Mouse (Mus musculus) spleen, embryonic (tissue): Measurements from ENCODE around the gene Agpat2.

Source experiments
- CTCF ChIA-PET: fragments of 350-600 bp; sonication (Branson Sonifier 250); formaldehyde crosslinking; loops from one replicate; lab custom pipeline; 2022; lab: Charles Lee

The Agpat2 gene

DNA sequence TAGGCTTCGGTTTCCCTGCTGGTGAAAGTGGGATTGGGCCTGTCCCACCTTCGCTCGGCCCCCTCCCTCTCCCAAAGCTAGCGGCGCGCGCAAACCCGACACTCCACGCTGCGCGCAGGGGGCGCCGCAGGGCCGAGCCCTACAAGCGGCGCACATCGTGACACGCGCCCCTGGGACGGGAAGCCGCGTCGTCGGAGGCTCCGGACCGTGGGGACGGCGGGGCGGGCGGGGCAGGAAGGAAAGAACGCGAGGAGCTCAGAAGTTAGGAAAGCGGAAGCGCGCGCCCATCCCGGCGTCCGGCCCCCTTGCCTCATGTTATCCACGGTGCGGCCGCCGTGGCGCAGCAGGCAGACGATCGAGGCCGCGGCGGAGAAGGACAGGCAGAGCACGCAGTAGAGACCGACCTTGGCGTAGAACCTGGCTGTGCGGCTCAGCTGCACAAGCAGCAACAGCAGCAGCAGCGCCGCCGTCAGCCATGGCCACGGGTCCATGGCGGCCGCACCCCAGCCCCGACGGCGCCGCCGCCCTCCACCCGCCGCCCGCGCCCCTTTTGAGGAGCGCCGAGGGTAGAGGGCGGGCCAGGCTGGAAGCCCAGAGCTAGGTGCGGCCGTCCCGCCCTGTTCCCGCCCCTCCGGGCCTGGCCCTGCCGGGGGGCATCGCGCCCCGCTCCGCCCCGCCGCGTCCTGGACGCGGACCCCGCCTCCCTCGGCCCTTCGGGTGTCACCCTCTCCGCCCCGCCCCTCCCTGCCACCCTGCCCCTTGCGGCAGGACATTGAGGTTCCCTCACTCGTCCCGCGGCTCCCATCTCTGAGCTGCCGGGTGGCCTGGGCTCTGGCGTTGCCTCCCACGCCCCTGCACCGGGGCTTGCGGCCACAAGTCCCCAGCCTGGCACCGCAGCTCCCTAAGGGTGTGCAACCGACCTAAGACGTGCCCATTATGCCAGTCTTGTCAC lies at the start of gene Agpat2:
Agpat2 (minus strand) TSS at position 698 of the 952 bp plus-strand sequence.
- CTCF ChIA-PET = interaction anchor here (0.5 kb wide), 1 partner anchor 870 kb away, joined by 3 read pairs; no protein-coding TSS in a partner anchor

DNA sequence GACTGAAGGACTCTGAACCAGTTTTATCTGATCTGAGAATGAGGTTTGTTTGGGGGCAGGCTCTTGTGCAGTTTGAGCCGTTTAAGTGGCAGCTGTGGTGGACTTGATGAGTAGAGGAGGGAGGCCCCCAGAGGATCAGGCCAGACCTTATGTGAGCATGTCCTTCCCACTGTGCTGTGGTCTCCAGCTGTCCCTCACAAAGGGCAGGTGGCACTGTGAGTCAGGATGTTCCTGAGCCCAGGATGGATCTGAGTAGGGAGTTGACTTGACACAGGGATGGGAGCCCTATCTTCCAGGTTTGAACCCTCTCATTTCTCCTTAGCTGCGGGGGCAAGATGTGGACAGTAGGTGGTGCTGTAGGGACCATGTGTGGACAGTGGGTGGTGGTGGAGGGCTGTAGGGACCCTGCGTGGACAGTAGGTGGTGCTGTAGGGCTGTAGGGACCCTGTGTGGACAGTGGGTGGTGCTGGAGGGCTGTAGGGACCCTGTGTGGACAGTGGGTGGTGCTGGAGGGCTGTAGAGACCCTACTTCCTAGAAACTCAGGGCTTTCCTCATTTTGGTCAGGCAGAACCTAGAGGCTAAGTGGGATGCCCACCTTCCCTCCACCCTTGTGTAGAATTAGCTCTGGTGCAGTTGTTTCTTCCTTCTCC lies 42.6 kb upstream of the Agpat2 start:
- CTCF ChIA-PET = interaction anchor here (0.6 to 0.9 kb wide), 2 partner anchors 11 to 198 kb away, joined by 3 to 13 read pairs; no protein-coding TSS in a partner anchor

DNA sequence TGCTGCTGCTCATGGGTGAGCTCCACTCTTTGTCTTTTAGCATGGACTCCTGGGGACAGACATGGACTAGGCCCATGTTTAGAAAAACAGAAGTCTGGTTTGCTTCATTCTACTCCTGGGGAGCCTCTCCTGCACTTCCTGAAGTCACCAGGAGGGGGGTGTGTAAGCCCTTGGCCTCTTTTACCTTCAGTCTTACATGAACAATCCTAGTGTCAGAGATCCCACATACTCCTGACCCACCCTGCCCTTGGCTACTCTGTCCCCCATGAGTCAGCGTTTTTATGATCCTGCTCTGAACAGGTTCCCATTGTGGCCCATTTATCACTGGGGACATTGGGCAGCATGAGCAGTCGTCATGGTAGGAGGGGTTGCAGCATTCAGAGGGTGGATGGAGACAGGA lies 39.7 kb upstream of the Agpat2 start:
- CTCF ChIA-PET = interaction anchor here (0.6 kb wide), 1 partner anchor 105 kb away, joined by 3 read pairs; no protein-coding TSS in a partner anchor

DNA sequence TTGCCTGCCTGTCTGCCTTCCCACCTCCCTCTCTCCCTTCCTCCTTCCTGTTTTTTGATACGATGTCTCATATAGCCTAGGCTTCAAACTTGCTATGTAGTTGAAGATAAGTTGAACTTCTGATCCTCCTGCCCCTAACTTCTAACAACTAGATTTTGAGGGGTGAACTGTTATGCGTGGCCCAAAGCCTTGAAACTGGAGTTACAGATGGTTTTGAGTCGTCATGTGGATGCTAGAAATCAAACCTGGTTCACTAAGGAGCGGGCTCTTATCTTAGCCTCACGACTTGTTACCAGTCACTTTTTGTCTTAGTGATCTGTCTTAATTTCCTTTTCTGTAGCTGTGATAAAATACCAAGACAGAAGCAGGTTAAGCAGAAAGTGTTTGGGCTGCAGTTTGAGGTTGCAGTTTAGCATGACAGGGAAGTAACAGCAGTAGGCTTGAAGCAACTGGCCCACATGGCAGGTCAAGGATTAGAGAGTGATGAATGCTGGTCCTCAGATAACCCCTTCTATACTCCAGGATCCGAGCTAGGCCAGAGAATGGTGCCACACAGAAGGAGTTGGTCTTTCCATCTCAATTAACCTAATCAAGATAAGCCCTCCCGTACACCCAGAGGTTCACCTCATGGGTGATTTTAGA lies 36.9 kb upstream of the Agpat2 start:
- CTCF ChIA-PET = no interaction called here

DNA sequence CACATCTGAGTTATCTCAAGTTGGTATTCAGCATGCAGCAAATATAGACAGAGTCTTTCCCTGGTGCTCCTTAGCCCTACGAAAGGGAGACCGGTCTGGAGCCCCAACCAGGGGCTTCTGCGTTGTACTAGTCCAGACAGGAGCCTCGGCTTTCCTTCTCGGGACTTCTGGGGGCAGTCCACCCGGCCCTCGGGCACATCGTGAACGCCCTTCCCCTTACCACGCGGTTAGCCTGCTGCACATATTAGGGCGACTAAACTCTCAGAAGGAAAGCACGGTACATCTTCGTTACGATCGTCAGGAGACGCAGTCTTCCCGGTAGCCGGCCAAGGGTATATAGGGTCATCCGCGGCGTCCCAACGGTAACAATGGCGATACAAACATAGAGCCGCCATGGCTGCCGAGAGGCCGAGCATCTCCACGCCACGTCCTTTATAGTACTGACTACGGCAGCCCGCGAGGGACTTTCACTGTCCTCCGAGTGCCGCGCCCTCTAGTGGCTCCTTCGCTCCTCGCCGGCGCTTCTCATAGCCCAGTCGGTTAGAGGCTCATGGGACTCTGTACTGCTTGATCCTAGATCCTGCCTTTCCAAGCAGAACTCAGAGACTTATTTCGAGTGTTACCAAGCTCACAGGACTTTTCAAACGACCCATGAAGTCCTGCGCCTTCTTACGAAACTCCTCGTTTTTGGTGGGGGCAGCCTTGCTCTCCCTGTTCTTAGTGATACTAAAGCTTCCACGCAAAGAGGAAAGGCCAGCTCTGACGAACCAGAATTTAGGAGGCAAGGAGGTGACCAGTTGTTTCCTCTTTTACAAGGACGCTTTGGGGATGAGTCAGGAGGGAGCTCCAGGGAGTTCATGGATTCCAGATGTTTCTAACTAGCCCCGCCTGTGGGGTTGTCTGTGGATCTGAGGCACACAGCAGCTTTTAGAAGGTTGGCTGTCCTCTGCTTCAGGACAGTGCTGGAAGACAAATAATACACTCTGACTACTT lies 35.9 kb upstream of the Agpat2 start:
- CTCF ChIA-PET = no interaction called here

DNA sequence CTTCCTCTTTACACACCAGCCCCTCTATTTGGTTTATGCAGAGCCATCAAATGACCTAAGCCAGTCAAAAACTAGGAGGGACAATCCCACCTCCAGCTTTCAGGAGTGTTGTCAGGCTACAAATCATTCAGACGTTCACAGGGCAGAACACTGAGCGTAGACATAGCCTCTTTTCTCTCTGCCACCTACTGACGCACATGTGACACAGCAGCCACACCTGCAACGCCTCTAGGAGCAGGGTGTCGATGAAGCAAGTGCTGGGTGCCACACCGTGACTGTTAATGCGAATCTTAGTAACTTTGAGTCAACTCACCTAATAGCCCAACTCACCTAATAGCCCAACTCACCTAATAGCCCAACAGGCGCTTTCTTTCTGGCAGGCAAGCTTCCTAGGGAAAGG lies 34.9 kb upstream of the Agpat2 start:
- CTCF ChIA-PET = interaction anchor here (0.5 kb wide), 1 partner anchor 221 kb away, joined by 5 read pairs; no protein-coding TSS in a partner anchor

DNA sequence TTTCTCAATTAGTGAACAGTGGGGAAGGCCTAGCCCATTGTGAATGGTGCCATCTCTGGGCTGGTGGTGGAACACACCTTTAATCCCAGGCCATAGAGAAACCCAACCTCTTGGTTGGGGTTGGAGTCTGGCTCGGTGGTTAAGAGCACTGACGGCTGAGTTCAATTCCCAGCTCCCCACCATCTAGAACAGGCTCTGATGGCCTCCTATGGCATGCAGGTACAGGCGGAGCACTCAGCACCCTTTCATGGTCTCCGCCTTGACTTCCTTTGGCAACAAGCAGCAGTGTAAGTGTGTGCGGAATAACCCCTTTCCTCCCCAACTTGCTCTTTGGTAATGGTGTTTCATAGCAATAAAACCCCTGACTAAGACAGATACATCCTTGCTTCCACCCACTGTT lies 34.4 kb upstream of the Agpat2 start:
- CTCF ChIA-PET = interaction anchor here (0.5 kb wide), 1 partner anchor 221 kb away, joined by 5 read pairs; no protein-coding TSS in a partner anchor

DNA sequence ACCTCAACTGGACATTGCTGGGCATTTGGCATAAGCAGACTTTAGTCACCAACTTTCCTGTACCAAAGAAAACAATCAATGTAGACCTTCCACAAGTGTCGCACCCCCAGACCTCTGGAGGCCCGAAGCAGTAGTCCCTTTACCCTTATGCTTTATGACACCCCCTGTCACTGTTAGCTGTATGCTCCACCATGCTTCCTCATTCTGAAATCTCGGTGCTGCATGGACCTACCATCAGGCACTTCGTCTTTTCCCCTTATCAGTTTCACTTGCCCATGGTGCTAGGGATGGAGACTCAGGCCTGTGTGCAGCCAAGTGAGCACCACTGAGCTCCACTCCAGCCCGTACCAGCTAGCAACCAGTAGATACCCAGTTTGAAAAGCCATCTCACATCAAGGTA lies 33.8 kb upstream of the Agpat2 start:
- CTCF ChIA-PET = no interaction called here

DNA sequence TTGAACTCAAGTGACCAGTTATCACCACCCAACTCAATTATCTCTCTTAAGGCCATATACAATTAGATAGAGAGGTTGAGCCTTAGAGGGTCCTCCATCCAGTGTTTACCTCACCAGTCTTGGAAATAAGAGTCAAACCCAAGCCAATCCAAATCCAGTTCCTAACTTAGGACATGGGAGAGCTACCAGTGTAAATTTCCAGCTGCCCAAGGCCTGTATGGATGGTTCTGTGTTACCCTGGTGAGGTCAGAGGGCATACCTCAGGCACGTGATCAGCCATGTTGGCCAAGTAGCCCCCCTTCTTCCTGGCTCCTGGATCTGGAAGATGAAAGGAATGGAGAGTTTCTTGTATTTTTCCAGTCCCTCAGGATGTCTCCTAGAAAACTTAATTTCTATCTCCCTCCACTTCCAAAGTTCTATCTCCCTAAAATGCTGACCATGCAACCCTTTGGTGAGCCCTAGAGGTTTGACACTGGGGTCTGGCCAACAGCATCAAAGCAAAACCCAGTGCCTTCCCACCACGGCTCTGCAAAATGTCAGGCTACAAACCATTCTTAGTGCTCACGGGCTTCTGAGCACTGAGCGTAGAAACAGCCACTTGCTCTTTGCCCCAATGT lies 33.2 kb upstream of the Agpat2 start:
- CTCF ChIA-PET = no interaction called here

DNA sequence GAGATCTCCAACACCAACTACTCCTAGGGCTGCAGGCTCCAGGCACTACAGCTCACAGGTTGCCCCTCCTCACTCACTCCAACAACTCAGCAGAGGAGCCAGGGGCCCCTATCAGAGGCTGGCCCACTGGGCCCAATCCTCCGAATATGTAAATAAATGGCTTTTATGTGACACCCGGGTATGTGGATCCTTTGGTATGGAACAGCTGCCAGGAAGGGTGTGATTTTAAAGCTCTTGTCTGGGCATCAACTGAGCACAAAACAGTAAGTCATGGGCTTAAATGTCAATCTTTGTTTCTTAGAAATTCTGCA lies 32.1 kb upstream of the Agpat2 start:
- CTCF ChIA-PET = interaction anchor here (1.0 to 1.3 kb wide), 2 partner anchors 11 to 24 kb away, joined by 4 to 13 read pairs; no protein-coding TSS in a partner anchor

DNA sequence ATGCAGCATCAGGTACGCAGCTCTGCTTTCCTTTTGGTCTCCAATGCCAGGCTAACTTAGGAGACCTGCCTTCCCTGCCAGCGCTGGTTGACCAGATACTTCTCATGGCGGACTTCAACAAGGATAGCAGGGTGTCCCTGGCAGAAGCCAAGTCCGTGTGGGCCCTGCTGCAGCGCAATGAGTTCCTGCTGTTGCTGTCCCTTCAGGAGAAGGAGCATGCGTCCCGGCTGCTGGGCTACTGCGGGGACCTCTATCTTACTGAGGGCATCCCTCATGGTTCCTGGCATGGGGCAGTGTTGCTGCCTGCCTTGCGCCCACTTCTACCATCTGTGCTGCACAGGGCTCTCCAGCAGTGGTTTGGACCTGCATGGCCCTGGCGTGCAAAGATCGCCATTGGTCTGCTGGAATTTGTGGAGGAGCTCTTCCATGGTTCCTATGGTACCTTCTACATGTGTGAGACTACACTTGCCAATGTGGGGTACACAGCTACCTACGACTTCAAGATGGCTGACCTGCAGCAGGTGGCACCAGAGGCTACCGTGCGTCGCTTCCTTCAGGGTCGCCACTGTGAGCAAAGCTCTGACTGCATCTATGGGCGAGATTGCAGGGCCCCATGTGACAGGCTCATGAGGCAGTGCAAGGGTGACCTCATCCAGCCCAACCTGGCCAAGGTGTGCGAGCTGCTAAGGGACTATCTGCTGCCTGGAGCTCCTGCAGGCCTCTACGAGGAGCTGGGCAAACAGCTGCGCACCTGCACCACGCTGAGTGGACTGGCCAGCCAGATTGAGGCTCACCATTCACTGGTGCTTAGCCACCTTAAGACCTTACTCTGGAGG lies 31.5 kb upstream of the Agpat2 start:
- CTCF ChIA-PET = interaction anchor here (1.0 to 1.3 kb wide), 2 partner anchors 11 to 23 kb away, joined by 4 to 13 read pairs; no protein-coding TSS in a partner anchor

DNA sequence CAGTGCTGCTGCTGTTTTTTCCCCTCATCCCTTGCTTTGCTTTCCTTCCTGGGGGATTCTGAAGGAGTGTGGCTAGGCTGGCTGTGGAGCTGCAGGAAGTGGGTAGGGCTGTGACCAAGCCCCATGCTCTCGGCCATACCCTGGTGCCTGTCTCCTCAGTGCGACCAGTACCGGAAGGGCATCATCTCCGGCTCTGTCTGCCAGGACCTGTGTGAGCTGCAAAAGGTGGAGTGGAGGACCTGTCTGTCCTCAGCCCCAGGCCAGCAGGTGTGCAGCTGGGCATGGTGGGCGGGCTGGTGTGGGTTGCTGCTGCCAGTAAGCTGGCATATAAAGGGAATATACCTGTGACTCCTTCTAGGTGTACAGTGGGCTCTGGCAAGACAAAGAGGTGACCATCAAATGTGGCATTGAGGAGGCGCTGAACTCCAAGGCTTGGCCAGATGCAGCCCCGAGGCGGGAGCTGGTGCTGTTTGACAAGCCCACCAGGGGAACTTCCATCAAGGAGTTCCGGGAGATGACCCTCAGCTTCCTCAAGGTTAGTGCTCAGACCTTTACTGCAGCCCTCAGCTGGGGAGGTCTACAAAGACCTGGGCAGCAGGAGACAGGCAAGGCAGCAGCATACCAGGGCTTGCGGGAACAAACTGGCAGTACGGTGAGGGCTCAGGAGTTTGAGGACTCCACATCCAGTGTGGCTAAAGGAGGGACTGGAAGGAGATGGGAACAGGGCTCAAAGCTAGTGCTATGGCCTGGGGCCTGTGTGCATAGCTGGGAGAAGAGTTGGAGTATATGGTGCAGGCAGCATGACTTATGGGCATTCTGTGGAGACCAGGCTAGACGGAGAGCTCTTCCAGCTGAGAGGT lies 30.6 kb upstream of the Agpat2 start:
- CTCF ChIA-PET = interaction anchor here (0.5 to 1.3 kb wide), 2 partner anchors 12 to 1342 kb away, joined by 3 to 13 read pairs; no protein-coding TSS in a partner anchor

DNA sequence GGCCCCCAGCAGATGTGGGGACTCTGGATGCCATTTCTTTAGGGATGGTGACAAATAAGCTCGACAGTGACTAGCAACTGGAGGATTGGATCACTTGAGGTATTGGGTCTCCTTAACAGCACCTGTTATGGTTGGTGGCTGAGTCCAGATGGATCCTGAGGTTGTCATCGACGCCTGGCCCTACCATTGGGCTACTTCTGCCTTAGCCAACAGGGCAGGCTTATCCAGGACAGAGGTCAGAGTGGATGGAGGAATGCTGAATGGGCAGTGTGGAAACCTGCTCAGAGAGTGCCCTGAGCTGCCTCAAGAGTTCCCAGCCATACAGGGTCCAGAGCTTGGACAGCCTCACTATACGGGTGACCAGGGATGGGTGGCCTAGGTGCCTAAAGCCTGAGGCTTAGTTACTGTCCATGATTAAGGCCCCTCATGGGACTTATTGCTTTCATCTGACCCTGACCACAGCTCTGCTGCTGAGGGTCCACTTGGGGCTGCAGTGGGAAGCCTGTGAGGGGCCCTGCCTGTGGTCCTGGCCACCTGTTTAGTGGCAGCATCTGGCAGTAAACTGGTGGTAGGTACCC lies 29.8 kb upstream of the Agpat2 start:
- CTCF ChIA-PET = interaction anchor here (0.5 kb wide), 1 partner anchor 1341 kb away, joined by 3 read pairs; no protein-coding TSS in a partner anchor

DNA sequence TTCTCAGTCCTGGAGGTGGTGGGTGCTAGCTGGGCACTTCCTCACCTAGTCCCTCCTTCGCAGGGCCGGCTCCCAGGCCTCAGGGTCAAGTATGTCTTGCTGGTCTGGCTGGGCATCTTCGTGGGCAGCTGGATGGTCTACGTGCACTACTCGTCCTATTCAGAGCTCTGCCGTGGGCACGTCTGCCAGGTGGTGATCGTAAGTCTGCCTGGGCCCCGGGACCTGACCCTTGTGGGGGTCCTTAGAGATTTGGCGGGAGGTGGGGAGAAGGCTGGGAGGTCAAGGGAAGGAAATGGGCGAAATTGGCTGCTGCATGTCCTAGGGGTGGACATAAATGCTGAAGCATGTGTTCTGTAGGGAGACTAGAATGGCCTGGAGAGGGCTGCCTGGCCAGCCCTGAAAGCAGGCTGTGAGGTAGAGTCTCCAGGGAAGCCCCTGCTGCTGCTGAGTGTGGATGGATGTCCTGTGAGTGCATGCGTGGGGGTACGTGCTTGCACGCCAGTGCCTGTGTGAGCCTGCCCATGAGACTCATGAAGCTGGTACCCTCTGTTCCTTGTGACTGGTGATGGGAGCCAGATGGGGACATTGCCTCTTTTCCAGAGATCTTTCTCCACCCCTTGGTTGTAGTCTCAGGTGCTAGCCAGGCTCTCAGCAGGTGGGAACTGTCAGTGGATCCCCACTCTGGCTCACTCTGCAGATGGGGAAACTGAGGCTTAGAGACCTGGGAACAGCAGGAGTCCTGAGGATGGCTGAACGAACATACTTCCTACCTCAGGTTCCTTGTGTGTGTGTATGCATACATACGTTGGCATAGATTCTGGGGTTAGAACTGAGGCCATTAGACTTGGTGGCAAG lies 28.6 kb upstream of the Agpat2 start:
- CTCF ChIA-PET = no interaction called here

DNA sequence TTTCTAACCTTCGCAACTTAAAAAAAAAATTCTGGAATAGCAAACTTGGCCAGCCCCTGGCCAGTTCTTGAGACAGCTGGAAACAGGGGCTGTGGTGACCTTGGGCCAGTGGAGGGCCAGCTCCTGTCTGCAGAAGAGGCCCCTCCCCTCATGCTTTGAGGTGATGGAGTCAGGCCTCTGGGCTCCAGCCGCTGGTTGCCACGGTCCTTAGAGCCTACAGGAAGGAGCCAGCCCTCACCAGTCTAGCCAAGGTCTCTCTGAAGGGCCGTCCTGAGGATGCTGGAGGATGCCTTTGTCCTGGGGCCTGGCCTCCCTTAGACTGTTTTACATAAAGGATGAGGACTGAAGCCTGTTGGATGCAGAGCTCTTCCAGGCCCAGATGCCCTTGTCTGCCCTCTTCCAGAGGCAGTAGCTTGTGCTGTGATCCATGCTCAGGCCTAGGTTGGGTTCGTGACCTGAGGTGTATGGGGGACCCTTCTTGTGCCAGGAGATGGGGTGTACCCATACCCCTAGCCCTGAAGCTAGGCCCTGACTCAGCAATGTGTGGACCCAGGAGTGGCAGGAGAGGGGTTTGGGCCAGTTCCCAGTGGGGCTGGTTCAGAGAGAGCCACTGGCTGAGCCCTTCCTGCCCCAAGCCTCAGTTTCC lies 24.7 kb upstream of the Agpat2 start:
- CTCF ChIA-PET = interaction anchor here (0.5 kb wide), 1 partner anchor 303 kb away, joined by 3 read pairs; no protein-coding TSS in a partner anchor
